Mouse (Mus musculus) hindbrain, postnatal 0 days (tissue): ENCODE measurements around the gene Bub3. TPM values are rescaled to one million over a fixed set of nuclear protein-coding genes. Genes with fewer than 3 reads are reported as not detected.

ENCODE experiments used
- ATAC-seq: fragments of 200-750 bp; cut with Nextera tagmentation; 2 replicates; pipeline ENCODE4 v1.8.0; 2017; ENCODE audit warnings: mild to moderate bottlenecking, moderate TSS enrichment, moderate library complexity
- DNase-seq: peaks from one replicate; pipeline ENCODE4 v3.0.0-alpha.2; 2015; ENCODE audit warnings: low spot score
- H3K27ac ChIP-seq: fragments of 300-500 bp; sonication (generic); 2 replicates; pipeline ENCODE4 v1.5.1; 2014; ENCODE audit warnings: mild to moderate bottlenecking
- H3K27me3 ChIP-seq: fragments of 300-500 bp; sonication (generic); 2 replicates; pipeline ENCODE4 v1.6.1; 2014; ENCODE audit warnings: low read length, mixed read lengths; ENCODE audit not compliant: insufficient read depth
- H3K36me3 ChIP-seq: fragments of 300-500 bp; sonication (generic); 2 replicates; pipeline ENCODE4 v1.6.1; 2014; ENCODE audit warnings: low read length, mixed read lengths; ENCODE audit not compliant: insufficient read depth
- H3K4me1 ChIP-seq: fragments of 300-500 bp; sonication (generic); 2 replicates; pipeline ENCODE4 v1.6.1; 2014; ENCODE audit warnings: antibody characterized with exemption, low read length, mixed read lengths; ENCODE audit not compliant: insufficient read depth
- H3K4me2 ChIP-seq: fragments of 300-500 bp; sonication (generic); 2 replicates; pipeline ENCODE4 v1.6.1; 2014; ENCODE audit warnings: low read depth, mild to moderate bottlenecking, low read length, moderate library complexity, mixed read lengths
- H3K4me3 ChIP-seq: fragments of 300-500 bp; sonication (generic); 2 replicates; pipeline ENCODE4 v1.5.1; 2014; ENCODE audit warnings: low read length
- H3K9ac ChIP-seq: fragments of 300-500 bp; sonication (generic); replicated peaks from 2 replicates; pipeline ENCODE4 v1.6.1; 2014; ENCODE audit warnings: mild to moderate bottlenecking, low read length, moderate library complexity, mixed read lengths
- H3K9me3 ChIP-seq: fragments of 300-500 bp; sonication (generic); 2 replicates; pipeline ENCODE4 v1.6.1; 2016; ENCODE audit warnings: low read length, mixed read lengths
- CTCF ChIP-seq: IDR thresholded peaks from 2 replicates; pipeline ENCODE4 v1.5.1; 2016; ENCODE audit warnings: antibody characterized with exemption, control low read depth, low read depth
- WGBS: fragments of 180-500 bp; shearing (Covaris S2); extraction: QIAGEN DNeasy Blood & Tissue Kit; methylation state at CpG from one replicate; pipeline ENCODE4 v1.1.7; 2014; 5-methylcytosine and 5-hydroxymethylcytosine counted together
- polyA plus RNA-seq: library from polyadenylated mRNA; unstranded; fragments of >200 nt; fragmentation: Nextera tagmentation; extraction: Ambion mirVana; gene quantifications from 2 replicates; pipeline ENCODE4 v1.2.1, GENCODE M21; 2015
- total RNA-seq: library from RNA; depleted of rRNA; stranded (reverse); fragments of >200 nt; gene quantifications from 2 replicates; pipeline ENCODE4 v1.2.3, GENCODE M21; 2014; rRNA removed

Bub3 gene
- total and polyA plus RNA-seq, 2 experiments from 2014 or later = 97.8 to 127 TPM

GRCm38 (mm10) chr7:131609677-131610076, 49.7 kb downstream of the Bub3 start:
- Histone ChIP-seq H3K27ac (no peak overlapping the region), H3K4me3 (no peak overlapping the region), H3K4me1 (peaks cover 5% of the 10 kb centered on the region; the same call in 1 of the 2 replicates), H3K36me3 (no peaks in the 10 kb centered on the region), H3K9me3 (no peaks in the 10 kb centered on the region), H3K4me2 (no peak overlapping the region), H3K27me3 (no peaks in the 10 kb centered on the region), H3K9ac (no peak overlapping the region)
- DNase-seq (no peak), ATAC-seq (no peak)
- peak; percentile 27; the same call in 1 of the 2 replicates for TF ChIP-seq CTCF
- 43% methylated on average over 7 of the region's 7 CpGs for WGBS

Other genes starting within 250 kb of the Bub3 start
- gene Cuzd1, start 237.9 kb upstream of the Bub3 start, total RNA-seq = 0.10 TPM in 1 of 2 replicates, not detected in the other
- not detected in 2 replicates for gene Cuzd1, start 237.9 kb upstream of the Bub3 start, polyA plus RNA-seq
- 0.36 TPM in 1 of 2 replicates, not detected in the other for gene Fam24b, start 230.7 kb upstream of the Bub3 start, total RNA-seq
- gene Fam24b, start 230.7 kb upstream of the Bub3 start, polyA plus RNA-seq = not detected in 2 replicates
- not detected in 2 replicates for gene Fam24a, start 226.4 kb upstream of the Bub3 start, total RNA-seq
- gene Fam24a, start 226.4 kb upstream of the Bub3 start, polyA plus RNA-seq = 0.29 and 0.44 TPM in 2 replicates
- 27.4 and 47.8 TPM in 2 replicates for gene 2310057M21Rik, start 197.5 kb upstream of the Bub3 start, total RNA-seq
- gene 2310057M21Rik, start 197.5 kb upstream of the Bub3 start, polyA plus RNA-seq = 20.3 and 26.2 TPM in 2 replicates
- 39.9 and 52.5 TPM in 2 replicates for gene Pstk, start 189.1 kb upstream of the Bub3 start, total RNA-seq
- gene Pstk, start 189.1 kb upstream of the Bub3 start, polyA plus RNA-seq = 53.5 and 55.8 TPM in 2 replicates
- gene Ikzf5, start 149.7 kb upstream of the Bub3 start, total RNA-seq = 14.3 and 16.1 TPM in 2 replicates
- 10.2 and 11.3 TPM in 2 replicates for gene Ikzf5, start 149.7 kb upstream of the Bub3 start, polyA plus RNA-seq
- gene Acadsb, start 149.6 kb upstream of the Bub3 start, total RNA-seq = 24.2 and 27.3 TPM in 2 replicates
- 76.1 and 82.8 TPM in 2 replicates for gene Acadsb, start 149.6 kb upstream of the Bub3 start, polyA plus RNA-seq
- 2.0 and 3.2 TPM in 2 replicates for gene Hmx3, start 17.4 kb upstream of the Bub3 start, total RNA-seq
- gene Hmx3, start 17.4 kb upstream of the Bub3 start, polyA plus RNA-seq = 1.2 and 1.5 TPM in 2 replicates
- gene Hmx2, start 11.4 kb upstream of the Bub3 start, total RNA-seq = 0.36 and 0.99 TPM in 2 replicates
- gene Hmx2, start 11.4 kb upstream of the Bub3 start, polyA plus RNA-seq = 0.56 and 0.91 TPM in 2 replicates